Mouse (Mus musculus) gastrocnemius, postnatal 4 days (tissue): Measurements from ENCODE around the gene Mars2. TPM values are rescaled to one million over a fixed set of nuclear protein-coding genes. Genes with fewer than 3 reads are reported as not detected.

Source experiments
- DNase-seq, 2 experiments: peaks; one replicate each; pipeline ENCODE4 v3.0.0; 2021 to 2022; ENCODE audit warnings: low spot score in 2 of 2, mixed read lengths in 2 of 2
- total RNA-seq, 2 experiments: library from RNA; stranded (reverse); gene quantifications; 2 replicates each; pipeline ENCODE4 v1.2.3; 2021

Gene Mars2
- total RNA-seq, 2 experiments from 2014 or later, result 4.2 to 5.0 TPM

DNA sequence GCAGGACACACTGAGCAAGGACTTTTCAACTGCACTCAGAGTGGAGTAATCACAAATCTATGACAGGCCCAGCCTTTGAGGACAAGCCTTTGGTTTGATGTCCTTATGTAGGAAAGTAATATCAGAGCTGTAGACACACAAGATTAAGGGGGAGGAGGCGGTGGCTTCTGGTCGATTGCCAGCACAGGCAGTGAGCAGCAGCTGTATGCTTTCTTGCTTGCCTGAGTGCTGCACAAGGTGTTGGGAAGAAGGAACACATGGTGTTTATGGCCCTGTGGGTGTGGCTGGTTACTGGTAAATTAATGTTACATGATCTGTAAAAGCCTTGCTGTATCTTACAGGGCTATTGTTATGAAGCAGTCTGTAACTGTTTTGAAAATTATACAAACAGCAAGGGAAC, 19.8 kb upstream of the Mars2 start:
- no peak for DNase-seq

DNA sequence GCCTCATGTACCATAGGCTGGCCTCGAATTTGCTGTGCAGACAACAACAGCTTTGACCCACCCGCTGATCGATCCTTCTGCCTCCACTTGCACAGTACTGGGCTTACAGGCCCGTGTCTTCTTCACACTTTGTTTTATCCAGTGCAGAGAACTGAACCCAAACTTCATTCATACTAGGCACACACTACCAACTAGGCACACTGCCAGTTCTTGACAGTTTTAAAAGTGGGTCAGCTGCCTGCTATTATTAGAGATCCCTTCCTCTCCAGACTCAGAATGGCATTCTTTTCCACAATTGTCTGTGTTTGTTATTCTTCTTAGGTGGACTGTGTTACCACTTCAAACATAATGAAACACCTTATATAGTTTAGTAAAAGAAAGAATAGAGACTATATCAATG, 15.6 kb upstream of the Mars2 start:
- DNase-seq, result no peak

DNA sequence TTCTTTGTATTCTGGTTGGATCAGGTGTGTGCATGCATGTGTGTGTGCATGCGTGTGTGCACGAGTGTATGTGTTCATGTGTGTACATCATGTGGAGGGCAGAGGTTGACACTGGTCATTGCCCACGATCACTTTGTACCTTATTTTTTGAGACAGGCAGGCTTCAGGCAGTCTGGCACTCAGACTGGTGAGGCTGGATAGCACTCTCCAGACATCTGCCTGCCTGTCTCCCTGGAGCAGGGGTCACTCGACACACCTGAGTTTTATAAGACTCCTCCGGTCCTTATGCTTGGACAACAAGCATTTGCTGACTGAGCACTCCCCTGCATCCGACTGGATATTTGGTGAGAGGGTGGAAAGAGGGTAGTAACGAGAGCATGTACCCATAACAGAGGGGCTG, 14.0 kb upstream of the Mars2 start:
- DNase-seq, result no peak

DNA sequence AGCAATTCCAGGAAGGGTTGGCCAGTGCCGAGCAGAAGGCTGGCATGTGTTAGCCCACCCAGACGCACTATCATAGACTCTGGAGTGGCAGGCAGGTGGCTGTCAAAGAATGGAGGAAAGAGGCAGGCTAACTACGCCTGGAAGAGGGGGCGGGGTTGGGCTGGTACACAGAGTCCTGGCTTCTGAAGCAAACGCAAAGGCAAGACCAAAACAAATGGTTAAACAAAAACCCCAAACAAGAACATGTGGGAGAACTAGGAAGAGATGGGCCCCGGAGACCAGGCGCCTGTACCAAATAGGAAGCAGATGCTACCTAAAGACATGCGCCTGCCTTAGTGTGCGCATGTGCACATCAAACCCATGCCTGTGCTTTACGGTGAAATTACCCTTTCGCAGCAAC, 12.9 kb upstream of the Mars2 start:
- DNase-seq, result no peak

DNA sequence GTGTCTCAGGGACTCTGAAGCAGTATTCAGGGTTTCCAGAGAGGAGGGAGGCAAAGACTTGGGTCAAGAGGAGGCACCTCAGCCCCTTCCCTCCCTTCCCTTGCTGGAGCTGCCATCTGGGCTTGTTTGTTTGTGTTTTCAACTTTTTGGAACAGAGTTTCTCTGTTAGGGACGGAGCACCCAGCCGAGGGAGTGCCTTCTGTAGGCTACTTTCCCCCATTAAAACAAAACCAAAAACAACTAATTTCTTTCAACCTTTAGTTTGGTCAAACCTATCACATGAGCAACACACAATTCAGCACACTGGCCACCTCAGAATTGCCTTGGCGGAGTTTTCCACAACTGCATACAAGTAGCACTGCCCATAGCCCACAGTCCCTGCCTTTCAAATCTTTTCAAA, 11.6 kb upstream of the Mars2 start:
- DNase-seq, result peak in 1 of 2 experiments; percentile 28

DNA sequence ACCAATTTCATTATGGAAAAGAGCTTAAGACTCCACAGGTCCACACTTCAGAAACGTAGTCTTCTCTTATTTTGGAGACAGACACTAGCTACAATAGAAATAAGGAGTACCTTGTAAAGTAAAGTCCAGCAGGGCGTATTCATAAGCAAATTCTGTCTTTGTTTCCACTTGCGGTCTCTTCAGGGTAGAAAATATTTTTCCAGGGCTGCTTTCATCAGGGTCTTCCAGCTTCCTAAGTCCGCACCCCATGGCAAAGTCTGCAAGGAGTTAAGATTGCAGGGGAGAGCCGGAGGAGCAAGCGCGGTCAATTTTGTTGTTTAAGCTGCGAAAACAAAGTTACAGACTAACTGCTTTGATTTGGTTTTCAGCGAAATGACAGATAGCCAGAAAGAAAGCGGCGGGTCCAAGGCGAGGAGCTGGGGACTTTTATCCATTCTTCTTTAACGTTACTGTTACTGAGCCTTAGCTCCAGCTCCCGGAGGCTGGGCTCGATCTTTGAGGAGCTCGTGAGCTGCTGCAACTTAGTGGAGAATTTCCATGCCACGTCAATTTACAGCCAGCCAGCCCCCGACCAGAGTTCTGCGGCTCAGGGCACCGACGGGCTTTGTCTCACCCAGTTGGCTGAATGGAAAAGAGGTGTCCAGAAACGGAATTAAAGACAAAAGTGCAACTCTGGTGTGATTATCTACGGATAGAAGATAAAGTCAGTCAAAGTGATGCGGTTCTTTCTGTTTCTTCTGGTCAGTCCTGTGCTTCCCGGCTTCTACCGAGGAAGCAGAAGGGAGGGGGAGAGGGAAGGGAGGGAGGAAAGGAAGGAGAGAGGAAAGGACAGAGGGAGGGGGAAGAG, 10.7 kb upstream of the Mars2 start, which contains the start of gene Rftn2:
TSS of gene Rftn2 (minus strand) at position 772 of the 847 bp plus-strand sequence.
- DNase-seq, result peak in 1 of 2 experiments; percentile 42

DNA sequence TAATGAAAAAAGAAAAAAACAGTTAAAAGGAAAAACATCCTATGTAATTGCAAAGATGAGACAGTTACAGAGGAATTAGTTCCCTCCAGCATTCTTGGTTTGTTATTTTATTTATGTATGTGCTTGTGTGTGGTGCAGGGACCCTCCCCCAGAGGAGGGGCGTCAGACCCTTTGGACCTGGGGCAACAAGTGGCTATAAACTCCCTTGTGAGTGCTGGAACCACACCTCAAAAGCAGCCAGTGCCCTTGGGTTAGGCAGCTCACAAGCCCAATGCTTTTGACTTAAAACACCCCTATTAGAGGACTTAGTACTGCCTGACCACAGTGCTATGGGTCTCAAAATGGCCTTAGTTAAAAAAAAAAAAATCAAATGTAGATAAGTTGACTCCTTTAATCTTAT, 9.6 kb upstream of the Mars2 start:
- DNase-seq, result peak in 1 of 2 experiments; percentile 5

DNA sequence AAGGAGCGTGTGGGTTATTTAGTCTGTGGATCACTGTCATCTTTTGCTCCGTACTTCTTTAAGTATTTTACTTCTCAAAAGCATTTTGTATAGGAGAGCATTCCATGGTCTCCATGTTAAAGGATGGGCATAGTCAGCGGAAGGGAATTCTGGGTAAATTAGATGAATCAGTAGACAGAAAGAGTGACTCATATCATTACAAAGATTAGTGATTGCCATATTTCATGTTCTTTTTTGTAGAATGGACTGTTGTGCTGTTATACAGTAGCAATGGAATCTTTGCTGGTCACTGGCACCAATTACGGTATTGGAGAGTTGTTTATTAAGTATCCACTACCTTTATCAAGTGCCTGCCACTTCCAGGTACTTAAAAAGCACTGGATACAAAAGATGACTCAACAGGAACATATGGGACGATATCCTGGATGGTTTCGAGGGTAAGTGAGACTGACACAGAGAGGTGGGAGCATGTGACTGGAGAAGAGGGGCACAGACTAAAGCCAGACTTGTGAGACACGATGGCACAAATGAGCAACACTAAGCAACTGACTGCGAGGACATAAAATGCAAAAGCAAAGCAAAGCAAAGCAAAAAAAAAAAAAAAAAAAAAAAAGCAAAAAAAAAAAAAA, 8.6 kb upstream of the Mars2 start:
- DNase-seq, result peak in 1 of 2 experiments; percentile 3

DNA sequence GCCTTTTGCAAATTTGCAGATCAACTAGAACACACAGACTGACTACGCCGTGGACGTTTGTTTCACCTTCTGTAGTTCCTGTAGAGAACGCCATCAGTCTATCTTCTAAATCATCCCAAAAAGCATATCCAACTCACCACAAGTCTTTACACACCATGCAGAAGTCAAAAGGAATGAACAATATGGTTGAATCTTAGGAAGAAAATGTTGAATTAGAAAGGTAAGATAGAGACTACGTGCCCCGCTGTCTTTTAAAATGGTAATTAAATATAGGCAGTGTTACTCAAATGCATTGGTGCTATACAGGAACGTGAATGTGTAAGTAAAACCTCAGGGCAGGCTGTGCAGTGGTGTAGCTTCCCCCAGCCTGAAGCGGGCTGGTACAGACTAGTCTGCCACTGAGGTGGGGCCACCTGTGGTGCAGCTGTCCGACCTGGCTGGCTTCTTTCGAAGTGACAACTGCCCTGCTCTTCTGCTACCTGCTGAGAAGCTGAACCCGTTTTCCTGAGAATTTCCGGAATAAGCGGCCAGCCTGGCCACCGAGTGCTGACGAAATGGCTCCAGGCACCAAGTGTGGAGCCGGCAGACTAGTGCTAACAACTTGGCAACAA, 2.0 kb upstream of the Mars2 start:
- DNase-seq, result peak in 1 of 2 experiments; percentile 3

DNA sequence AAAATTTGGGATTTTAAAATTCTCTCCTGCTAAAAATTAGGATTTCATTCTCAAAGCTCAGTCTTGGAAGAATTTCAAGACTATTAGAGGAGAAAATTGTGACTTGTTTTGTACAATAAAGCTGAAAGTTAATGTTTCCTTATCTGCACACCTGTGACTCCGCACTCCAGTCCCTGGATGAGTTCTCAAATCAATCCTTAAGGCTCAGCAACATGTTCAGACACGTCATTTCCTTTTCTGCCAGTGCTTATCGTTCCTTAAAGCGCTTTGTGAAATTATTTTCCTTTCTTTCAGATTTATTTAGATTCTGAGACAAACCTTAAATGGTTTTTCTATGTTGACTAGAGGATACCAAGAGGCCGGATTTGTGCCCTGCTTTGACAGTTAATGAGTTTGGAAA, 490 bp upstream of the Mars2 start:
- no peak for DNase-seq

DNA sequence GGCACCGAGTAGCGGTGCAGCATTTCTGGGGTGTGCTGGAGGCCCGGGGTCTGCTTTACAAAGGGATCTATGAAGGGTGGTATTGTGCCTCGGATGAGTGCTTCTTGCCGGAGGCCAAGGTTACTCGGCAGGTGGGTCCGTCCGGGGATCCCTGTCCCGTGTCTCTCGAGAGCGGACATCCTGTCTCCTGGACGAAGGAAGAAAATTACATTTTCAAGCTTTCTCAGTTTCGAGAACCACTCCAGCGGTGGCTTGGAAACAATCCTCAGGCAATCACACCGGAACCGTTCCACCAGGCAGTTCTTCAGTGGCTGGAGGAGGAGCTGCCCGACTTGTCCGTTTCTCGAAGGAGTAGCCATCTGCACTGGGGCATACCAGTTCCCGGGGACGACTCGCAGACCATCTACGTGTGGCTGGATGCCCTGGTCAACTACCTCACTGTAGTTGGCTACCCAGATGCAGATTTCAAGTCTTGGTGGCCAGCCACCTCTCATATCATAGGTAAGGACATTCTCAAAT, 725 bp downstream of the Mars2 start:
- peak in 1 of 2 experiments; percentile 16 for DNase-seq

DNA sequence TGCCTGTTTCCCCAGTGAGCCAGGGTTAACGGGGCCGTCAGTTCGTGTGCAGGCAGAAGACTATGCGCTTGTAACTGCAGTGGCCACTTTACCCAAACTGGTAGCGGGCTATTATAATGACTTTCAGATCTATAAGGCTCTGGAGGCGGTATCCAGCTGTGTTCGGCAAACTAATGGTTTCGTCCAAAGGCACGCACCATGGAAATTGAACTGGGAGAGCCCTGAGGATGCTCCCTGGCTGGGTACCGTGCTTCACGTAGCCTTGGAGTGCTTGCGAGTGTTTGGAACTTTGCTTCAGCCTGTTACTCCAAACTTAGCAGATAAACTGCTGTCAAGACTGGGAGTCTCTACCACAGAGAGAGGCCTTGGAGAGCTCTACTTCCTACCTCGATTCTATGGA, 1.5 kb downstream of the Mars2 start:
- peak in 1 of 2 experiments; percentile 7 for DNase-seq

DNA sequence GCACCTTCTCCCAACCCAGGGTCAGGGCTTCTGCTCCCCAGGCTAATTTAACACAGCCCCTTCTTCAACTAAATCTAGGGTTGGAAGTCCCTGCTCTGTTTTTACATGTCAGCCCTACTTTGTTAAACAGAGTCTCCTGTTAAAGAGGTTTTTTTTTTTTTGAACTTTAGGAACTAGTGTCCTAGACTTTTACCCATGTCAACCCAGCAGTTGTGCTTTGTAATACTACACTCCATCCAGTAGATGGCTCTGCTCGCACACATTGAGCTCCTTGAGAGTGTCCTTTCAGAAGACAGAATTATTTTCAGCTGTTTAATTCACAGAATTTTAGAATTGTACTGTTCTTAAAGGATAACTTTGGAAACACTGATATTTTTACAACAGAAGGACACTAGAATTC, 2.3 kb downstream of the Mars2 start:
- DNase-seq, result peak in 1 of 2 experiments; percentile 11

DNA sequence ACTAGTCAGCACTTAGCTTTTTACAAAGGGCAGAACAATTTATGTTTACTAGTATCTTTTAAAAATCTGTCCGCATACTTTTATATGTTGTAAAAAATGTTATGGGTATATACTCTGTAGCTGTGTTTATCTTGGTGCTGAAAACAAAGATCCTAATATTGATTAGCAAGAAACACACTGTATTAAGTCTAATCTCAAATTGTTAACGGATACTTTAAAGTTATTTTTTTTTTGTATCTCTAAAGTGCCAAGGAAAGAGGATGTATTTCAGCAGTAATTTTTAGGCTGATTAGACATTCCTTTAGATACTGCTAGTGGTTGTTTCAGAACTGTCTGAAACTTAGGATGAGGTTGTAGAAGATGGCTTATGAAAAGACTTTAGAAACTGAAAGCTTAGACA, 9.4 kb downstream of the Mars2 start:
- no peak for DNase-seq

DNA sequence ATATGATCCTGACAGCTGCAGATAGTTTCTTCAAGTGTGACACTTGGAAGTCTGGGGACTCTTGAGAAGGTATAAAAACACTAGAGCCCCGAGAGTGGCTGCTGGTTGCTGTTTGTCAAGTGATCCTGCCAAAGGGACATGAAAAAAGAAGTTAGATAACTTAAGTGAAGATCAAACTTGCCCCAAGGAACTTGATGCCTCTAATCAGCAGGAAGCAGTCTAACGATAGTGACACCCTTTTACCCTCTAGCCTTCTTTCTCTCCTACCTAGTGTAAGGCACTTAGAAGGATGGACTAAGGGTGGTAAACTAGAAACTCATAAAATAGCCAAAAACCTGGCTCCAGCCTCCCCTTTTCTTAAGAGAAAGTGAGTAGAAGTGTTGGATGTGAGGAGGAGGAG, 27.4 kb downstream of the Mars2 start:
- no peak for DNase-seq

DNA sequence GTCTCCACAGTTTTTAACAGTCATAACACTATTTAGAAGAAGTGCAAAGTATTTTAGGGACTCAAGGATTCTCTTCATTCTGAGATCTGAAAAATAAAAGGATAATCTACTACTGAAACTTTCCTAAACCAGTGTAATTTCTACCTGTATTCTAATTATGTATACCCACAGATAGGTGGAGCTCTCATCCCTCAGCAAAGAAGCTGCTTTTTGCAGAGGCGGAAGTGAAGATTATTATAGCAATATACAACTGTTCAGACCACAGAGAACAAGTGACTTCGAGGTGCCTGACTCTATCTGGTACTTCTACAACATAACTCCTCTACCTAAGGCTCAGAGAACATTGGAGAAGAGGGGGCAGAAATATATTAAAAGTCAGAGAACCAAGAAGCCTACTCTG, 28.5 kb downstream of the Mars2 start:
- DNase-seq, result no peak

DNA sequence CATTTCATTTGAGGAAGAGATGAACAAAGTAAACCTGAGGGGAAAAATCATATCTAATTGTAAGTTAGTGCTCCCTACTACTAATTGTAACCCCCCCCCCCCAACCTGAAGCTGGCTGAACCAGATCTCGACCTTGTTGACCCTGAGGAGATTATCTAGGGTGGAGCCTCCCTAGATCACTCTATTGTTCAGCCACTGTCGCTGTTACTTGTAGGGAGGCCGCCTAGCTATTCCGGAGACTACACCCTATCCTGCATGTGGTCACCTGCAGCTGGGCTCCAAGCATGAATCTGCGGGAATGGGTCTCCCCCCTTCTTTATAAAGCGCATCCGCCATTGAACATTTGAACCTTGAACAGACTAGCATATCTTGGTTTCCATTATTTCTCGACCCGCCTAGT, 42.1 kb downstream of the Mars2 start:
- no peak for DNase-seq

Other genes with a start within 250 kb of the Mars2 start
- gene Sf3b1, start 209.7 kb upstream of the Mars2 start, total RNA-seq, result 100 to 1,000 TPM; 109 to 130 TPM
- 10 to 100 TPM in 1 of 2 experiments, 1 to 10 TPM in 1; 8.9 to 14.2 TPM for gene Coq10b, start 184.4 kb upstream of the Mars2 start, total RNA-seq
- gene Hspe1, start 149.0 kb upstream of the Mars2 start, total RNA-seq, result 100 to 1,000 TPM; 106 to 109 TPM
- gene Hspd1, start 148.9 kb upstream of the Mars2 start, total RNA-seq, result 100 to 1,000 TPM; 191 to 196 TPM
- gene Mob4, start 105.9 kb upstream of the Mars2 start, total RNA-seq, result 10 to 100 TPM; 53.1 to 56.2 TPM
- gene Rftn2, start 10.4 kb upstream of the Mars2 start, total RNA-seq, result 10 to 100 TPM; 23.9 to 25.8 TPM
- under 1 TPM; 0.41 to 0.54 TPM for gene Boll, start 126.3 kb downstream of the Mars2 start, total RNA-seq
- 10 to 100 TPM in 1 of 2 experiments, 1 to 10 TPM in 1; 9.2 to 10.8 TPM for gene Plcl1, start 168.7 kb downstream of the Mars2 start, total RNA-seq